Mouse (Mus musculus): Measurements from ENCODE around the gene Slc16a2.

Gene Slc16a2

GRCm38 (mm10) chrX:103821832-103822196 is at the start of gene Slc16a2:
Gene Slc16a2, minus strand, starts transcription at chrX:103821983.
- DNase-seq (ENCODE audit: low spot score in 2 of 2), result peak in 1 of 2 experiments; percentile 38

GRCm38 (mm10) chrX:103863502-103863901 is 41.7 kb upstream of the Slc16a2 start:
- DNase-seq (ENCODE audit: low spot score in 2 of 2), result peak in 1 of 2 experiments; percentile 9

GRCm38 (mm10) chrX:103862877-103863276 is 41.1 kb upstream of the Slc16a2 start:
- DNase-seq (ENCODE audit: low spot score in 2 of 2), result no peak

GRCm38 (mm10) chrX:103845266-103845665 is 23.5 kb upstream of the Slc16a2 start:
- peak in 1 of 2 experiments; percentile 48 for DNase-seq (ENCODE audit: low spot score in 2 of 2)

GRCm38 (mm10) chrX:103828836-103829235 is 7.1 kb upstream of the Slc16a2 start:
- no peak for DNase-seq (ENCODE audit: low spot score in 2 of 2)

GRCm38 (mm10) chrX:103822271-103822811 is 558 bp upstream of the Slc16a2 start:
- no peak for DNase-seq (ENCODE audit: low spot score in 2 of 2)

- DNase-seq (ENCODE audit: low spot score in 2 of 2), result no peak
Observed at GRCm38 (mm10) chrX:103821195-103821831, 470 bp downstream of the Slc16a2 start.

GRCm38 (mm10) chrX:103820307-103821194 is 1.2 kb downstream of the Slc16a2 start:
- DNase-seq (ENCODE audit: low spot score in 2 of 2), result no peak

GRCm38 (mm10) chrX:103819253-103819652 is 2.5 kb downstream of the Slc16a2 start:
- no peak for DNase-seq (ENCODE audit: low spot score in 2 of 2)

- no peak for DNase-seq (ENCODE audit: low spot score in 2 of 2)
Observed at GRCm38 (mm10) chrX:103812690-103813089, 9.1 kb downstream of the Slc16a2 start.

- DNase-seq (ENCODE audit: low spot score in 2 of 2), result no peak
Observed at GRCm38 (mm10) chrX:103810483-103810882, 11.3 kb downstream of the Slc16a2 start.

GRCm38 (mm10) chrX:103806373-103806772 is 15.4 kb downstream of the Slc16a2 start:
- no peak for DNase-seq (ENCODE audit: low spot score in 2 of 2)

- no peak for DNase-seq (ENCODE audit: low spot score in 2 of 2)
Observed at GRCm38 (mm10) chrX:103796961-103797360, 24.8 kb downstream of the Slc16a2 start.

- DNase-seq (ENCODE audit: low spot score in 2 of 2), result no peak
Observed at GRCm38 (mm10) chrX:103795506-103795905, 26.3 kb downstream of the Slc16a2 start.

- no peak for DNase-seq (ENCODE audit: low spot score in 2 of 2)
Observed at GRCm38 (mm10) chrX:103791329-103791728, 30.5 kb downstream of the Slc16a2 start.

GRCm38 (mm10) chrX:103785681-103786080 is 36.1 kb downstream of the Slc16a2 start:
- DNase-seq (ENCODE audit: low spot score in 2 of 2), result no peak

- no peak for DNase-seq (ENCODE audit: low spot score in 2 of 2)
Observed at GRCm38 (mm10) chrX:103776412-103776811, 45.4 kb downstream of the Slc16a2 start.

GRCm38 (mm10) chrX:103746197-103746596 is 75.6 kb downstream of the Slc16a2 start:
- no peak for DNase-seq (ENCODE audit: low spot score in 2 of 2)

GRCm38 (mm10) chrX:103744171-103745039 is 77.4 kb downstream of the Slc16a2 start:
- peak; percentile 33 to 78 for DNase-seq (ENCODE audit: low spot score in 2 of 2)

- DNase-seq (ENCODE audit: low spot score in 2 of 2), result no peak
Observed at GRCm38 (mm10) chrX:103742057-103742315, 79.8 kb downstream of the Slc16a2 start.

GRCm38 (mm10) chrX:103741215-103742056 is 80.3 kb downstream of the Slc16a2 start:
- no peak for DNase-seq (ENCODE audit: low spot score in 2 of 2)
